9 mouse cellular contexts compared by ENCODE assay signal in the genomic region with DNA sequence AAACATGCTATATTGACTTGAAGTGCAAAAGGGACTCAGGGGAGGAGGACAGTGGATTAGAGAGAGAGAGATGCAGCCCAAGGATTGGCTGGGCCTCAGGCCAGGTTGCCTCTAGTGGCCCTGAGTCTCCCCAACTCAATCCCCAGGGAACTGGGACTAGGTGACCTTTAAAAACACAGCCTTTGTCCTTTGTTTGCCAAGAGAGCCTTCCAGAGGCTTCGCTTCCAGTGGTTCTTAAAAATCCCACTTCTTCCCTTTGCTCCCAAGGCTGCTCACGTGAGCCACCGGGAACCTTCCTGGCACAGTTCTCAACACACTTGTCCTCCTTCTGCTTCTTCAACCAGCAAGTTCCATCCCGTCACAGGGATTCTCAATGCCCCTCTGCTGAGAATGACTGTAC.
DNase-seq lines count a peak whose midpoint lies in the region; ATAC-seq and TF ChIP-seq lines count a peak whose summit lies in the region.
"Had no signal": no experiment of that assay in that cellular context is flagged by ENCODE, and none has a peak within 500 bp of the region (broad histone marks: within the 10 kb centered on the region; RNA-seq: fewer than 3 reads in every experiment).

No protein-coding gene starts in this region.

- no peaks in the 10 kb centered on the region for H3K27me3 ChIP-seq in stomach, embryonic 15.5 days (replicated peaks)
- H3K27me3 ChIP-seq in stomach, postnatal 0 days (ENCODE audit: control insufficient read depth, insufficient read depth, low read length): no peaks in the 10 kb centered on the region
- H3K27me3 ChIP-seq in hindbrain, embryonic 15.5 days: no peaks in the 10 kb centered on the region

- no peak for ATAC-seq in stomach, embryonic 15.5 days (ENCODE audit: insufficient read depth, low FRiP score, low read depth)
- ATAC-seq in stomach, postnatal 0 days (ENCODE audit: low FRiP score, low TSS enrichment): no peak
- ATAC-seq in hindbrain, embryonic 15.5 days (ENCODE audit: low FRiP score, low read depth): no peak
- ATAC-seq: forebrain, embryonic 14.5 days had no signal

- H3K9me3 ChIP-seq in stomach, embryonic 15.5 days: no peaks in the 10 kb centered on the region
- no peaks in the 10 kb centered on the region for H3K9me3 ChIP-seq in stomach, postnatal 0 days (ENCODE audit: control insufficient read depth, low read length)
- H3K9me3 ChIP-seq in hindbrain, embryonic 15.5 days: no peaks in the 10 kb centered on the region

- no peak for TF ChIP-seq CTCF in stomach, postnatal 0 days (IDR thresholded peaks at IDR 0.05; ENCODE audit: low read depth)

- H3K4me2 ChIP-seq in stomach, embryonic 15.5 days: no peak overlapping the region
- H3K4me2 ChIP-seq in stomach, postnatal 0 days (replicated peaks; ENCODE audit: low read depth): no peak overlapping the region
- no peak overlapping the region for H3K4me2 ChIP-seq in hindbrain, embryonic 15.5 days
- H3K4me2 ChIP-seq: lung, embryonic 14.5 days had no signal

- H3K27ac ChIP-seq in stomach, embryonic 15.5 days: 0 out of 2 replicates have a peak overlapping the region, but pooled peaks have one; percentile 28
- no peak overlapping the region for H3K27ac ChIP-seq in stomach, postnatal 0 days (replicated peaks)
- 0 out of 2 replicates have a peak overlapping the region, but pooled peaks have one; percentile 19 for H3K27ac ChIP-seq in hindbrain, embryonic 15.5 days (replicated peaks)

- H3K4me3 ChIP-seq in stomach, embryonic 15.5 days (replicated peaks): no peak overlapping the region
- H3K4me3 ChIP-seq in stomach, postnatal 0 days (ENCODE audit: low read depth, low read length): no peak overlapping the region
- no peak overlapping the region for H3K4me3 ChIP-seq in hindbrain, embryonic 15.5 days

- no peak overlapping the region for H3K9ac ChIP-seq in stomach, embryonic 15.5 days
- H3K9ac ChIP-seq in stomach, postnatal 0 days (ENCODE audit: low read length): no peak overlapping the region
- no peak overlapping the region for H3K9ac ChIP-seq in hindbrain, embryonic 15.5 days
- H3K9ac ChIP-seq: lung, embryonic 14.5 days had no signal

- H3K36me3 ChIP-seq in stomach, embryonic 15.5 days: no peaks in the 10 kb centered on the region
- H3K36me3 ChIP-seq in stomach, postnatal 0 days (ENCODE audit: control insufficient read depth, insufficient read depth, low read length): no peaks in the 10 kb centered on the region
- no peaks in the 10 kb centered on the region for H3K36me3 ChIP-seq in hindbrain, embryonic 15.5 days

- H3K4me1 ChIP-seq in stomach, embryonic 15.5 days: peaks cover 57% of the 10 kb centered on the region
- peaks cover 25% of the 10 kb centered on the region for H3K4me1 ChIP-seq in stomach, postnatal 0 days (replicated peaks; ENCODE audit: control insufficient read depth, insufficient read depth)
- H3K4me1 ChIP-seq in hindbrain, embryonic 15.5 days (replicated peaks): peaks cover 77% of the 10 kb centered on the region

- DNase-seq in kidney, adult 18-20 months: peak; percentile 42
- no peak for DNase-seq in kidney, postnatal 4 days
- DNase-seq in stomach, postnatal 0 days (ENCODE audit: low spot score): no peak
- no peak for DNase-seq in right cerebral cortex, adult 2 months (ENCODE audit: low spot score in 2 of 2)
- no peak for DNase-seq in frontal cortex, postnatal 14 days (ENCODE audit: low spot score in 2 of 2)
- DNase-seq: lung, embryonic 14.5 days had no signal

- 79% methylated on average over 4 of the region's 4 CpGs for WGBS in stomach, embryonic 15.5 days
- WGBS in stomach, postnatal 0 days: 69% methylated on average over 4 of the region's 4 CpGs
- 75% methylated on average over 4 of the region's 4 CpGs for WGBS in hindbrain, embryonic 15.5 days

- no peak for TF ChIP-seq EP300 in stomach, postnatal 0 days (optimal IDR thresholded peaks at IDR 0.05)
